ENCODE assay signal across 17 mouse cellular contexts in genomic region chr1:13992978-13993377, GRCm38 (mm10).
A peak's percentile ranks its signal among the peaks of the same experiment; 100 is the strongest.
DNase-seq lines count a peak whose midpoint lies in the region; ATAC-seq lines count a peak whose summit lies in the region.
"Had no signal": no experiment of that assay in that cellular context is flagged by ENCODE, and none has a peak within 500 bp of the region (broad histone marks: within the 10 kb centered on the region; RNA-seq: fewer than 3 reads in every experiment).

No protein-coding gene starts in this region.

- ATAC-seq in kidney, embryonic 16.5 days (ENCODE audit: low FRiP score, low TSS enrichment): peak; percentile 69; the same call in 1 of the 2 replicates
- ATAC-seq in hindbrain, embryonic 15.5 days (ENCODE audit: low FRiP score, low read depth): peak; percentile 72
- peak; percentile 59 for ATAC-seq in neural tube, embryonic 13.5 days (ENCODE audit: low read depth)

- no peaks in the 10 kb centered on the region for H3K4me1 ChIP-seq in kidney, embryonic 16.5 days (ENCODE audit: insufficient read depth, low read length)
- H3K4me1 ChIP-seq in hindbrain, embryonic 15.5 days (replicated peaks): 0 out of 2 replicates have a peak, but pooled peaks cover 6% of the 10 kb centered on the region
- peaks cover 11% of the 10 kb centered on the region; the same call in 1 of the 2 replicates for H3K4me1 ChIP-seq in neural tube, embryonic 13.5 days (replicated peaks)

- H3K27ac ChIP-seq in kidney, embryonic 16.5 days (ENCODE audit: low read length): no peak overlapping the region
- H3K27ac ChIP-seq in hindbrain, embryonic 15.5 days (replicated peaks): no peak overlapping the region
- H3K27ac ChIP-seq in neural tube, embryonic 13.5 days (replicated peaks): no peak overlapping the region
- H3K27ac ChIP-seq: heart, adult 2 months; liver, embryonic 14.5 days had no signal

- H3K9ac ChIP-seq in kidney, embryonic 16.5 days (replicated peaks; ENCODE audit: low read length): no peak overlapping the region
- no peak overlapping the region for H3K9ac ChIP-seq in hindbrain, embryonic 15.5 days
- H3K9ac ChIP-seq in neural tube, embryonic 13.5 days: no peak overlapping the region
- H3K9ac ChIP-seq: liver, embryonic 14.5 days had no signal

- no peak overlapping the region for H3K4me2 ChIP-seq in kidney, embryonic 16.5 days (replicated peaks; ENCODE audit: low read depth, low read length)
- H3K4me2 ChIP-seq in hindbrain, embryonic 15.5 days: no peak overlapping the region
- no peak overlapping the region for H3K4me2 ChIP-seq in neural tube, embryonic 13.5 days

- WGBS in kidney, embryonic 16.5 days: 17% methylated on average over 9 of the region's 9 CpGs
- WGBS in hindbrain, embryonic 15.5 days: 29% methylated on average over 9 of the region's 9 CpGs
- 27% methylated on average over 9 of the region's 9 CpGs for WGBS in neural tube, embryonic 13.5 days

- no peaks in the 10 kb centered on the region for H3K9me3 ChIP-seq in kidney, embryonic 16.5 days (ENCODE audit: low read length)
- H3K9me3 ChIP-seq in hindbrain, embryonic 15.5 days: no peaks in the 10 kb centered on the region
- no peaks in the 10 kb centered on the region for H3K9me3 ChIP-seq in neural tube, embryonic 13.5 days

- H3K36me3 ChIP-seq in kidney, embryonic 16.5 days (ENCODE audit: insufficient read depth, low read length): no peaks in the 10 kb centered on the region
- no peaks in the 10 kb centered on the region for H3K36me3 ChIP-seq in hindbrain, embryonic 15.5 days
- no peaks in the 10 kb centered on the region for H3K36me3 ChIP-seq in neural tube, embryonic 13.5 days

- no peaks in the 10 kb centered on the region for H3K27me3 ChIP-seq in kidney, embryonic 16.5 days (ENCODE audit: insufficient read depth, low read length)
- no peaks in the 10 kb centered on the region for H3K27me3 ChIP-seq in hindbrain, embryonic 15.5 days
- H3K27me3 ChIP-seq in neural tube, embryonic 13.5 days: no peaks in the 10 kb centered on the region

- DNase-seq in embryo, embryonic 10.5 days (ENCODE audit: low spot score): peak; percentile 49
- no peak for DNase-seq in embryo, embryonic 10 days (ENCODE audit: low spot score)
- no peak for DNase-seq in kidney, postnatal 25 days
- no peak for DNase-seq in thymus, postnatal 36 days
- DNase-seq in lung, postnatal 4 days: no peak
- DNase-seq: adrenal gland, postnatal 10 days; cerebellum, adult 9-10 months; heart, adult 2 months; heart, postnatal 10 days; kidney, postnatal 36 days; lung, postnatal 10 days; right cerebral cortex, postnatal 14 days; thymus, postnatal 25 days had no signal

- H3K4me3 ChIP-seq in kidney, embryonic 16.5 days (ENCODE audit: low read length): no peak overlapping the region
- no peak overlapping the region for H3K4me3 ChIP-seq in hindbrain, embryonic 15.5 days
- no peak overlapping the region for H3K4me3 ChIP-seq in neural tube, embryonic 13.5 days
- H3K4me3 ChIP-seq: heart, adult 2 months had no signal
